Mouse (Mus musculus) intestine, embryonic 16.5 days (tissue): ENCODE measurements around the gene Slc26a8. TPM values are rescaled to one million over a fixed set of nuclear protein-coding genes. Genes with fewer than 3 reads are reported as not detected.

Experiments
- ATAC-seq: fragments of 200-750 bp; cut with Nextera tagmentation; 2 replicates; pipeline ENCODE4 v1.8.0; 2017; ENCODE audit warnings: moderate TSS enrichment, moderate library complexity
- H3K27ac ChIP-seq: fragments of 300-500 bp; sonication (generic); 2 replicates; pipeline ENCODE4 v1.5.1; 2014; ENCODE audit warnings: mild to moderate bottlenecking, low read length
- H3K27me3 ChIP-seq: fragments of 300-500 bp; sonication (generic); replicated peaks from 2 replicates; pipeline ENCODE4 v1.6.1; 2014; ENCODE audit warnings: low read length, control low read depth, mixed read lengths; ENCODE audit not compliant: control insufficient read depth, insufficient read depth
- H3K36me3 ChIP-seq: fragments of 300-500 bp; sonication (generic); 2 replicates; pipeline ENCODE4 v1.6.1; 2014; ENCODE audit warnings: low read length, control low read depth; ENCODE audit not compliant: control insufficient read depth, insufficient read depth
- H3K4me1 ChIP-seq: fragments of 300-500 bp; sonication (generic); 2 replicates; pipeline ENCODE4 v1.6.1; 2014; ENCODE audit warnings: low read length, control low read depth, mixed read lengths; ENCODE audit not compliant: control insufficient read depth, insufficient read depth
- H3K4me2 ChIP-seq: fragments of 300-500 bp; sonication (generic); 2 replicates; pipeline ENCODE4 v1.6.1; 2014; ENCODE audit warnings: low read depth, low read length, control low read depth
- H3K4me3 ChIP-seq: fragments of 300-500 bp; sonication (generic); 2 replicates; pipeline ENCODE4 v1.5.1; 2014; ENCODE audit warnings: mild to moderate bottlenecking, low read length
- H3K9ac ChIP-seq: fragments of 300-500 bp; sonication (generic); 2 replicates; pipeline ENCODE4 v1.6.1; 2014; ENCODE audit warnings: low read depth, low read length
- H3K9me3 ChIP-seq: fragments of 300-500 bp; sonication (generic); 2 replicates; pipeline ENCODE4 v1.6.1; 2016; ENCODE audit warnings: low read length, control low read depth; ENCODE audit not compliant: control insufficient read depth
- WGBS: fragments of 180-500 bp; shearing (Covaris S2); extraction: QIAGEN DNeasy Blood & Tissue Kit; methylation state at CpG from one replicate; pipeline ENCODE4 v1.1.7; 2014; 5-methylcytosine and 5-hydroxymethylcytosine counted together
- polyA plus RNA-seq: library from polyadenylated mRNA; unstranded; fragments of >200 nt; fragmentation: Nextera tagmentation; extraction: Ambion mirVana; gene quantifications from 2 replicates; pipeline ENCODE4 v1.2.1, GENCODE M21; 2015

The Slc26a8 gene
- polyA plus RNA-seq, 1 experiment from 2014 or later = 0.28 TPM

GRCm38 (mm10) chr17:28617636-28618035 lies 72.4 kb downstream of the Slc26a8 start:
- no peaks in the 10 kb centered on the region for H3K27me3 ChIP-seq
- no peak overlapping the region for H3K4me2 ChIP-seq
- H3K4me1 ChIP-seq = peaks cover 24% of the 10 kb centered on the region
- no peak overlapping the region for H3K27ac ChIP-seq
- no peak overlapping the region for H3K9ac ChIP-seq
- 82% methylated on average over 10 of the region's 10 CpGs for WGBS
- H3K9me3 ChIP-seq = no peaks in the 10 kb centered on the region
- ATAC-seq = no peak
- no peaks in the 10 kb centered on the region for H3K36me3 ChIP-seq
- no peak overlapping the region for H3K4me3 ChIP-seq

GRCm38 (mm10) chr17:28615332-28615731 lies 74.7 kb downstream of the Slc26a8 start:
- no peaks in the 10 kb centered on the region for H3K36me3 ChIP-seq
- peak; percentile 65 for ATAC-seq
- 90% methylated on average over 4 of the region's 4 CpGs for WGBS
- peak overlapping the region; percentile 37; the same call in 1 of the 2 replicates for H3K27ac ChIP-seq
- H3K9me3 ChIP-seq = no peaks in the 10 kb centered on the region
- no peaks in the 10 kb centered on the region for H3K27me3 ChIP-seq
- no peak overlapping the region for H3K4me2 ChIP-seq
- H3K9ac ChIP-seq = no peak overlapping the region
- peaks cover 13% of the 10 kb centered on the region for H3K4me1 ChIP-seq
- no peak overlapping the region for H3K4me3 ChIP-seq

- Histone ChIP-seq H3K9me3 (no peaks in the 10 kb centered on the region), H3K27me3 (no peaks in the 10 kb centered on the region), H3K4me3 (no peak overlapping the region), H3K4me2 (no peak overlapping the region), H3K36me3 (no peaks in the 10 kb centered on the region), H3K4me1 (peaks cover 9% of the 10 kb centered on the region), H3K27ac (no peak overlapping the region), H3K9ac (no peak overlapping the region)
- WGBS = 85% methylated on average over 6 of the region's 6 CpGs
- ATAC-seq = no peak
These were observed 76.9 kb downstream of the Slc26a8 start for GRCm38 (mm10) chr17:28613096-28613495.

- H3K4me3 ChIP-seq = no peak overlapping the region
- no peak overlapping the region for H3K4me2 ChIP-seq
- no peaks in the 10 kb centered on the region for H3K9me3 ChIP-seq
- H3K36me3 ChIP-seq = no peaks in the 10 kb centered on the region
- no peaks in the 10 kb centered on the region for H3K27me3 ChIP-seq
- no peak overlapping the region for H3K9ac ChIP-seq
- H3K27ac ChIP-seq = no peak overlapping the region
- 68% methylated on average over 2 of the region's 2 CpGs for WGBS
- ATAC-seq = no peak
- peaks cover 9% of the 10 kb centered on the region; the same call in 1 of the 2 replicates for H3K4me1 ChIP-seq
These were observed 77.4 kb downstream of the Slc26a8 start for GRCm38 (mm10) chr17:28612603-28613002.

- H3K27me3 ChIP-seq = no peaks in the 10 kb centered on the region
- no peak for ATAC-seq
- no peak overlapping the region for H3K9ac ChIP-seq
- H3K4me2 ChIP-seq = no peak overlapping the region
- H3K4me1 ChIP-seq = no peaks in the 10 kb centered on the region
- H3K36me3 ChIP-seq = peaks cover 3% of the 10 kb centered on the region; the same call in 1 of the 2 replicates
- WGBS = 76% methylated on average over 3 of the region's 3 CpGs
- H3K9me3 ChIP-seq = no peaks in the 10 kb centered on the region
- H3K27ac ChIP-seq = no peak overlapping the region
- H3K4me3 ChIP-seq = no peak overlapping the region
These were observed 80.5 kb downstream of the Slc26a8 start for GRCm38 (mm10) chr17:28609543-28609942.

GRCm38 (mm10) chr17:28601557-28602250 lies 88.3 kb downstream of the Slc26a8 start:
- Histone ChIP-seq H3K4me1 (no peaks in the 10 kb centered on the region), H3K27ac (no peak overlapping the region), H3K9ac (no peak overlapping the region), H3K9me3 (no peaks in the 10 kb centered on the region), H3K27me3 (no peaks in the 10 kb centered on the region), H3K4me3 (no peak overlapping the region), H3K4me2 (no peak overlapping the region), H3K36me3 (peaks cover 35% of the 10 kb centered on the region)
- no peak for ATAC-seq
- WGBS = 90% methylated on average over 9 of the region's 9 CpGs

GRCm38 (mm10) chr17:28600780-28601179 lies 89.3 kb downstream of the Slc26a8 start:
- H3K4me2 ChIP-seq = no peak overlapping the region
- WGBS = 86% methylated on average over 5 of the region's 5 CpGs
- ATAC-seq = no peak

GRCm38 (mm10) chr17:28593965-28594364 lies 96.1 kb downstream of the Slc26a8 start:
- H3K4me3 ChIP-seq = no peak overlapping the region
- no peak overlapping the region for H3K27ac ChIP-seq
- H3K4me1 ChIP-seq = no peaks in the 10 kb centered on the region
- peaks cover 38% of the 10 kb centered on the region for H3K36me3 ChIP-seq
- 0 out of 2 replicates have a peak, but pooled peaks have one; percentile 38 for ATAC-seq
- no peaks in the 10 kb centered on the region for H3K27me3 ChIP-seq
- H3K4me2 ChIP-seq = no peak overlapping the region
- WGBS = 55% methylated on average over 4 of the region's 4 CpGs
- H3K9me3 ChIP-seq = no peaks in the 10 kb centered on the region
- H3K9ac ChIP-seq = no peak overlapping the region

More at GRCm38 (mm10) chr17:28600780-28601179, 89.3 kb downstream of the Slc26a8 start:
- Histone ChIP-seq H3K27me3 (no peaks in the 10 kb centered on the region), H3K4me3 (no peak overlapping the region), H3K27ac (no peak overlapping the region), H3K9ac (no peak overlapping the region), H3K4me1 (no peaks in the 10 kb centered on the region), H3K36me3 (peaks cover 36% of the 10 kb centered on the region; the same call in 1 of the 2 replicates), H3K9me3 (no peaks in the 10 kb centered on the region)

GRCm38 (mm10) chr17:28592998-28593397 lies 97.0 kb downstream of the Slc26a8 start:
- peaks cover 37% of the 10 kb centered on the region for H3K36me3 ChIP-seq
- peak; percentile 48; the same call in 1 of the 2 replicates for ATAC-seq
- H3K27me3 ChIP-seq = no peaks in the 10 kb centered on the region
- no peak overlapping the region for H3K4me2 ChIP-seq
- H3K4me1 ChIP-seq = no peaks in the 10 kb centered on the region
- no peak overlapping the region for H3K4me3 ChIP-seq
- 14% methylated on average over 4 of the region's 4 CpGs for WGBS
- H3K9ac ChIP-seq = no peak overlapping the region
- no peak overlapping the region for H3K27ac ChIP-seq
- H3K9me3 ChIP-seq = no peaks in the 10 kb centered on the region
